Mouse (Mus musculus): ENCODE measurements around the gene Igfbp4.

Gene Igfbp4

DNA sequence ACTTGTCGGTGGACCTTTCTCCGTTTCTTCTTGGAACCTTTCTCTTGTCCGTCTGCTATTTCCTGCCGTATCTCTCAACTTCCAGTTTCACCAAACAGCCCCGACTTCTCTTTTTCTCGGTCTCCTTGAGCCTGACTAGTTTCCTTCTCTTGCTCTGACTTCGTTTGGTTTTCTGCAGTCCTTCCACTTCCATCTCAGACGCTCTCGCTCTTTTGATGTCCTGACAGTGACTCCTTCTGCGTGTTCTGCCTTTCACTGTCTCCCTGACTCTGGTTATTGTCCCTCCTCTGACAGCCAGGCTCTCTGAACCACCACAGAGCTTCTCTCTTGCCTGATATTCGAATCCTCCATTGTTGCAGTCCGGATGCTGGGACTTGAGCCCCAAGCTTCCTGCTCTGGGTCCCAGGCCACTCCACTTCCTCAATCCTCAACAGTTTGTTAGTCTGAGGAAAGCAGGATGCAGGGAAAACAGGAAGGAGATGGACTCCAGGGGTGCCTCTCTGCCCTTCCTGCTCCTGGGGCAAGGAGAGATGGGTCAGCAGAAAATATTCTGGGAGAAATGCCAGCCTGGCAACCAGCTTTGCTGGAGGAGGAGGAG, 1.9 kb downstream of the Igfbp4 start:
- DNase-seq = peak; percentile 84

DNA sequence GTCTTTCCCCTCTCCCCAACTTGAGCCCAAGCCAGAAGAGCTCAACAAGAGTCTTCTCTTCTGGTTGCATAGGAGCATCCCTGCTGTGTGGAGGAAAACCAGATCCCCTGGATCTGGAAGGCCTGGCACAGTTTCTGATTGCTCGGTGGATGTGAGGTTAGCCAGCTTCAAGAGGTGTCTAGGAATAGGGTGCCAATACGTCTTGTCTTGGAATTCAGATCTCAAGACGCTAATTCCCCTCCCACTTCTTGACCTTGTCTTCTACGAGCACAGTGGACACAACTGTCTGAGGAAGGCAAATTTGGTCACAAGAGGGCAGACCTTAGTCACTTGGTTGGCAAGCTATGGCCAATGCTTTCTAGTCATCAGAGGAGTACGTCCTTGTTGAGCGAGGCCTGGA, 2.6 kb downstream of the Igfbp4 start:
- no peak for DNase-seq

DNA sequence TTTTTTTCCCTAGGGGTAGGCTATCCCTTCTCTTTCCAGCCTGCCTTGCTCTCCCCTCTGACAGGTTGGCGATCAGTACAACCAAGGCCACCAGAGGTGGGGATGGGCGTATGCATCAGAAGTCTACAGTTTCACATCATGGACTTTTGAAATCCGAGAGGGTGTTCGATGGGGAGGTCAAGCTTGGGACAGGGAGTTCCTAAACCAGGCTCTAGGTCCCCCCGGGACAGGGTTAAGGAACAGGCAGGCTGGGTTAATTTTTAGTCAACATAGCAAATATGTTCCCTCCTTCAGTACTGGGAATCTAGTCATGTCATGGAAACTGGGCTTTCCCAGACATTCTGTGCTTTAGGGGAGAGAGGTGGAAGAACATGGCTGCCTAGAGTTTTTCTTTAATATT, 3.3 kb downstream of the Igfbp4 start:
- DNase-seq = peak; percentile 85

DNA sequence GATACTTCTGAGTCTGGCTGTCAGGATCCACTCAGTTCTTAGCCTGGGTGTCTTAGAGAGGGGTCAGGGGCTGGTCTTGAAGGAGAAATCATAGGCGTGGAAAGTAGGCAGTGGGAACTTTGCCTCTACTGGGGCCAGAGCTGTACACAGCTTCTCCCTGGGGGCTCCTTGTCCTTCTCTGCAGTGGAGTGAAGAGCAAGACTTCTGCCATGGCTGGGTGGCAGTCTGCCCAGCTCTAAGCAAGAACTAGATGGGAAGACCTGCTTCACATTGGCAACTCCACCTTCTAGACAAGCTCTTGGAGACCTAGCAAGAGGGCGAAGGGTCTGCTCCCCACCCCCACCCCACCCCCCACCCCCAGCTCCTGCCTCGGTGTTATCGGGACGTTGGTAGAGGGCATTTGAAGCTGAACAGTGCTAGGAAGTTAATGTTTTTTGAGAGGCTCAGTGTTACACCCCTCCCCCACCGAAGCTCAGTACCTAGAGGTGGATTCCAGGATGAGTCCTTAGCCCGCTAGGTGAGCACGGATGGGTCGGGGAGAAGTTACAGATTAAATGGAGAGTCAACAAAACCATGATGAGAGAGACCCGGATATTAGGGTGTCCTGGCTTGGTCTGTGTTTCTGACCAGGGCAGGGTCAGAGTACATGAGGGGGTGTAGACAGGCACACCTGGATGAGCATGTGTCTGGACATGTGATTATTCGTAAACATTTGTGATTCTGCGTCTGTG, 4.3 kb downstream of the Igfbp4 start:
- peak; percentile 91 for DNase-seq

DNA sequence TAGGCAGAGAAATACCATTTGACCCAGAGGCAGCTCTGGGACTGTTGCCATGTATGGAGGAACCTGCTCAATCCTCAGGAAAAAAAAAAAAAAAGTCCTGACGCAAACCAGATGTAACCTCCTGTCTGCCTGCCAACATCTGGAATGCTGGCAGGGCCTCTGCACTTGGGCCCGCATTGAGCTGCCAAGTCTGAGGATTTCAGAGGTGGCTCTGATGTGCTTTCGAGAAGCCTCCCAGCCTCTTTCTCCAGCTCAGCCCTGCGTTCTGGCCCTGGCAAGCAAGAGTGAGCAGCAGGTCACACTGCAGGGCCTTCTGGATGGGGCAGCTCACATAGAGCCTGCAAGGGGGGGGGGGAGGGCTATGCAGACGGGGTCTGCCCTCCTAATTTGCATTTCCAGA, 6.1 kb downstream of the Igfbp4 start:
- peak; percentile 72 for DNase-seq

DNA sequence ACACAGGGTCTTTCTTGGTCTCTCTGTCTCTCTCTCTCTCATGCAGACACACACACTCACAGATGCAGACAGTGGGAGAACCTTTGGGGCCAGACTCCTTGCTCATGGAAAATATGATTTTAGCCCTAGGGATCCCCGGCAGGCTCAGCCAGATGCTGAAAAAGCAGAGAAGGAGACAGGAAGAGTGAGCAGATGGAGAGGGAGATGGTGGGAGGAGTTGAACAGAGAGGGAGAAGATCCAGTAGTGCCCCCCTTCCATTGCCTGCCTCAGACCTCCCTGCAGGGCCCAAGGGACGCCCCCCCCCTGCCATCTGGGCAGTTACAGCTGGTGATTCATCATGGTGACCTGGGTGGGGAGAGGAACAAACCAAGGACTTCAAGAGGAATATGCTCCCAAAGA, 6.6 kb downstream of the Igfbp4 start:
- DNase-seq = no peak

DNA sequence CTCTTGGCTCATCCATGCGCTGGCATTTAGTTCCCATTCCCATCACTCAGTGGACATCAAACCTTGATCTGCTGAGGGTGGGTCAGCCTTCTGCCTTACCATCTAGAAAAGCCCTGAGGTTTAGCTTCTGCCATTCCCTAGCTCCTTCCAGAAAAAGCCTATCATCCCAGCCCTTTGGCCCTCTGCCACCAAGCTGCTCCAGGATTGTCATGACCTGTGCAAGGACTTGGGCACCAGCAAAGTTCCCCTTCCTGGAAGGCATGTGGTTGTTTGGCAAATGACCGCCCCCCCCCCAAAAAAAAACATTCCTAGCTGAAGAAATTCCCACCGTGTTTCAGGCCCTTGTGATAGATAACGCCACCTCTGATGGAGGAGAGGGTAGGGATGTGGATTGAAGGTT, 14.1 kb downstream of the Igfbp4 start:
- DNase-seq = no peak

DNA sequence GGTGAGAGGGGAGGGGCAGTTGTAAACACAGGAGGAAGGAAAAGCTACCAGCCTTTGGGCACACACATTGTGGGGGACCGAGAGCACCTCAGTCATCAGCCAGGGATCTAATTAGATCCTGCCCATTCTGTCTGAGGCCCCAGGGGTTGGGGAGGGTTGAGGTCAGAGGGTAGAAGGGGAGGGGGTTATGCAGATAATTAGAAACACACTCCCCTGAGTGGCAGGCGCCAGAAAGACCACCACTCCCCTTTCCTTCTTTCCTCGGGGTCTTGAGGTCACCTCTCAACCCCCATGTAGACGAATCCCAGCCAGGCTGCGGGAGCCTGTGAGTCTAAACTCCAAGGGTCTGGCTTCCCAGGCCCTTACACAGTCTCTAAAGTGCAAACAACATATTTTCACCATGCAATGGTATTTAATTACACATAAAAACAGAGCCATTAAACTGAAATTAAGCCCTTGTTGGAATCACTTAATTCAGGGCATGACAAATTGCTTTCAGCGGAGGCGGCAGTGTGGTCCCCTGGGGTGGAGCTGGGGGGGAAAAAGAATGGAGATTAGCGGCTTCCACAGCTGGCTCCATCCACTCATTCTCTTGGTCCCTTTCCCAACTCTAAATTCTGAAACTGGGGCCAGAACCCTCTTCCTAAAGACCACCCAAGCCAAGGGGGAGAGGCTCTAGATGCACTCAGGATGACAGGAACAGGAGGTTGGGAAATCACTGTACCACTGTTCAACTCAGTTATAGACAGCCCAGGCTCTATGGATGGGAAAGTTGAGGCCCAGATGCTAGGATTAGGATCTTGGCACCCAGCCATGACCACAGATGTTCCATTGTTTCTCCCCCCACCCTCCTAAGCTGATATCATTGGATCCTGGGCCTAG, 14.8 kb downstream of the Igfbp4 start:
- DNase-seq = no peak

DNA sequence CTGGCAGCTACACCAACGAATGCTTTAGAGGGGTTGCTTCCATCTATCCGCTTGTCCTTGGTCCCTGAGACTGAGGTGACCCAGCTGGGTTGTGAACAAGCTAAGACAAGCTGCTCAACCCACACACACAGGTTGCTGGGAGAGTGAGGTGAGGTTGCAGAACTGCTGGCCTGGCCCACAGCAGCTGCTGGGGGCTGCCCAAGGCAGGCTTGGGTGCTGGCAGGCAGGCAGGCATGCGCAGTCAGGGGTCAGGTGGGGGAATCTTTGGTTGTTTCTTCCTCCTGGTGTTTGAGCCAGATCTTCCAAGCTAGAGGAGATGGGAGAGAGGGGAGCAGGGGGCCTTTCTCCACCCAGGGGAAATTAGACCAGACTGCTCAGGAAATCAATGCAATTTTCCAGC, 19.4 kb downstream of the Igfbp4 start:
- DNase-seq = no peak

DNA sequence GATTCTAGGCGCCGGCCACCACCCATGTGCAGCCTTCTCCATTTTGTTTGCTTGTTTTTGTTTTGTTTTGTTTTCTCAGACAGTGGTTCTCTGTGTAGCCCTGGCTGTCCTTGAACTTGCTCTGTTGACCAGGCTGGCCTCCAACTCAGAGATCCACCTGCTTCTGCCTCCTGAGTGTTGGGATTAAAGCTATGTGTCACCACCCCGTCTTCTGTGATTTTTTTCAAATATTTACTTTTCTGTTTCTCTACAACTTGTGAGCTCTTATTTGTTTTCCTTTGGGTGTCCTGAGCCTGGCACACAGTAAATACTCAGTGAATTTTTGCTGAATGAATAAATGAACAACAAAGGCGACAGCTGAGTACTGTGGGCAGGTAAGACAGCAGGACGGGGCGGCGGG, 21.6 kb downstream of the Igfbp4 start:
- DNase-seq = no peak

DNA sequence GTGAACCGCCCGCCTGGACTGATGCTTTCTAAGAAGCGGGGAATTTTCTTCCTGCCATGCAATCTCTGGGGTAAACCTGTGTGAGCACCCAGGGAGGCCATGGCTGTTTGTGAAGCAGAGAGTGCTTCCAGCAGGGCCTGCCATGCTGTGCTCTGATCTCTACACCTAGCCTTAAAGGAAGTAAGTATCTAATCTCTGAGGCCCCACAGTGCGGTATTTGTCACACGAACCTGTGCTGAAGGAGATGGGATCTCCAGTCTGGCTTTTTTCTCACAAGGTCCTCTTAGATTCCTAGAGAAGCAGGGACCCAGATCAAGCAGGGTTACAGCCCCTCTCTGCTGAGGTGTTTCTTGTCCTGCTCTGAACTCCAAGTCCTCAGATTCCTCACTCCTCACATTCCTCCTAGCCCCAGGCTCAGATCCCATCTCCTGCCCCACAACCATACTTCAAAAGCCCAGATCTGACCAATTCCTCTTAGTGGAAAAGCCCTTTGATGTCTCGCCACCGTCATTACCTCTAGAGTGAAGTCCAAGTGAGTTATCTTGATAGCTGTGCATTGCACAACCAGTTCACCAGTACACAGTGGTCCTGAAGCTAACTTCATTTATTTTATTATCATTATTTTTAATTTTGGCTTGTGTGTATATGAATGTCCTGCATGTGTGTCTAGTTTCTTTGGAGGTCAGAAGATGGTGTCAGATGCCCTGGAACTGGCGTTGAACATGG, 22.5 kb downstream of the Igfbp4 start:
- no peak for DNase-seq

DNA sequence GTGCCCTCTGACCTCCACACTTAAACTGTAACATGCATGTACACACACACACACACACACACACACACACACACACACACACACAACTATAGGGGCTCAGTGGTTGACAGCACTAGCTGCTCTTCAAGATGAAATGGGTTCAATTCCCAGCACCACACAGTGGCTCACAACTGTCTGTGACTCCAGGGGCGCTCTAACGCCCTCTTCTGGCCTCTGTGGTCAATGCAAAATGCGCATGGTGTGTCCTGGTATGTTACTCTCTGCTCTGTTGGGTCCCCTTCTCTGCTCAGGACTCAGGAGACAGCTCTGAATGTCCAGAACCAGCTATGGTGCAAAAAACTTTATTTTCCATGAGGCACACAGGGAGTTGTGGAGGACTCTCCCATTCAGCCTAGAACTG, 24.3 kb downstream of the Igfbp4 start:
- no peak for DNase-seq

DNA sequence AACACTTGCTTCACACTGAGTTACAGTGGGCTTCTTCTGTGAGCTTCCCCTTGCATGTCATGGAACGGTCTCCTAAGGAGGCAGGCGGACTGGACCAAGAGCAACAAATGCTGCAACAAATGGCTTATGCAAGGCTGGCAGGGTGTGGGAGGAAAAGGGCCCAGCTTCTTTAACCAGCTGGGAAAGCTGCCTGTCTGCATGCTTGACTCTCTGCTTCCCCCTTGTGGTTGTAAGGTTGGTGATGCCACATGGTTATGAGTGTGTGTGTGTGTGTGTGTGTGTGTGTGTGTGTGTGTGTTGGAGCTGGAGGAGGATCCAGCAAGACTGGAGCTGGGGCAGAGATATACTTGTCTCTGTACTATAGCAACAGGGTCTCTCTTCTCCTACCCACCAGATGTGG, 24.9 kb downstream of the Igfbp4 start:
- DNase-seq = peak; percentile 79

DNA sequence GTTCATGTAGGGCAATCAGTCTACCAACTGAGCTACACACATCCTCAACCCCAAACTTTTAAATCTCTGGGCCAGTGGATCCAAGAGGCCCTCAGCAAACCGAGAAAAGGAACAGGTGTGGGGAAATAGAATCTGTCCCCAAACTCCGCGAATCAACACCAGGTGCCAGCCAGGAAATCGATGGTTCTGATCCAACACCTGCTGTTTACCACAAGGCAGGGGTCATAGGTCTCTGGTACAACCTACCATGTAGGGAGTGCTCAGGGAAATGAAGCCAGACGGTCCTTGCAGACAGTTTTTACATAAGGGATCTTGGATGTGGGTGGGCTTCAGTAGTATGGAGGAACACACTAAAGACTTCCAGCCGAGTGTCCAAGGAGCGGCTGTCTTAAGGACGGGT, 26.5 kb downstream of the Igfbp4 start:
- DNase-seq = no peak

DNA sequence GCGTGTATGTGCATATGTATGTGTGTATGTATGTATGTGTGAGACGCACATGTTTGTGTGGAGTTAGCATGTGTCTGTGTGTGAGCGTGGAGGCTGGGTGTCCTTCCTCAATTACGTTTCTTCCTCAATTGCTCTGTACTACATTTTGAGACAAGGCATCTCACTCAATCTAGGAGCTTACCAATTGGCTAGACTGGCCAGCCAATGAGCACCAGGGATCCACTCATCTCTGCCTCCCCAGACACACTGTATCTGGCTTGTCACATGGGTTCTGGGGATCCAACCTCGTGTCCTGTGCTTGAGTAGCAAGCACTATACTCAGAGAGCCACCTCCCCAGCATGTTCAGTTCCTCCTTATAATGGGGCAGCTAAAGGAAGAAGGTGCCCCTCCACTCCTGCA, 27.4 kb downstream of the Igfbp4 start:
- DNase-seq = no peak

DNA sequence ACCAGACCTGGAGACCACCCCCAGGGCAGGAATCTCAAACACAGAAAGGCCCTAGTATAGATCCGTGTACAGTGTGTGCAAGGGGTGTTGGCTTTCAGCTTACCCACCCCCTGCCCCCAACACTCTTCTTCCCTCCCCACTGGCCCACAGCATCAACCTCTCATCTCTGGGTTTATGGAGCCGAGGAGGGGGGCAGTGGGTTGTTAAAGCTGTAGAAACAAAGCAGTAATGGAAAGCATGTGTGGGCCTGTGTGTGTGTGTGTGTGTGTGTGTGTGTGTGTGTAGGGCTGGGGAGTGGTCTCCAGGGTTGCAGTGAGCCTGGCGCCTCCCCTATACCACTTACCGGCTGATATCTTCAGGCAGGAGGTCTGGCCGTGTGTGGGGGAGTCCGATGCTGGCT, 30.8 kb downstream of the Igfbp4 start:
- DNase-seq = no peak

DNA sequence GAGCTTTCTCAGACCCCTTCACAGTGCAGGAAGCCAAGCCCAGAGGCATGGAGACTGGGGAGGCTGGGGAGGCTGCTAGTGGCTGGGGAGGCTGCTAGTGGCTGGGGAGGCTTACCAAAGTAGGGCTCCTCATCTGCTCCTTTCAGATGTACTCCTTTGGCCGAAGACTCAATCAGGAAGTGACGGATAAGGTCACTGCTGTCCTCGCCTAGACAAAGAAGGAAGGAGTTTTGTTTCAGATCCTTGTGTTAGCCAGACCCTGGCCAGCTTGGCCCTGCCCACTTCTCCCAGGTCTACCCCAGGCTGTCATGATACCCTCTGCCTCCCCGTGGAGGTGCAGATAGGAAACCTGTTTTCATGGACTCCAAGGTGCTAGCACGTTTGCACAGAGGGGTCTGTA, 32.7 kb downstream of the Igfbp4 start:
- no peak for DNase-seq

DNA sequence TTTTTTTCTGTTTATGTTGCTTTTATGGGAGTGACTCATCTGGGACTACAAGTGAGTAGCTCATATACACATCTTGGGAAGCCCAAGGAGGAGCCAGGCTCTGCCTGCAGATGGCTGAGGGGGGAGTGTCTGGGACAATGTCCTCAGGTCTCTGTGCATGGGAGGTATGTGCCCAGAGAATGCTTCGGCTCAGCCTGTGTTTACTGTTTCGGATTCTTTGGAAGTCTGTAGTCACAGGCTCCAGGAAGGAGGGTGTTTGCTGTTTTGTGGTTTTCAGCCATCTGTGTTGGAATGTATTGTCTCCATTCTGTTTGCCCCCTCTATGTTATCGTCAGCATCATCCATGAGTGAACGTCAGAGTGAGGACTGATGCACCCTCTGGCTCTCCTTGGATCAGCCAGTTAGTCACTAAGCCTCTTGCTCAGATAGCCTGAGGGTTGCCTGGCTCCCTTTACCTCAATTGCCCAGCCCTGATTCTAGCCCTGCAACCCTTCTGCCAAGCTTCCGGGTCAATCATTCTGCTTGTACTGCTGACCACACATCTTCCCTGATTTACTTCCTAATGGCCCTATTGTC, 35.8 kb downstream of the Igfbp4 start:
- no peak for DNase-seq

DNA sequence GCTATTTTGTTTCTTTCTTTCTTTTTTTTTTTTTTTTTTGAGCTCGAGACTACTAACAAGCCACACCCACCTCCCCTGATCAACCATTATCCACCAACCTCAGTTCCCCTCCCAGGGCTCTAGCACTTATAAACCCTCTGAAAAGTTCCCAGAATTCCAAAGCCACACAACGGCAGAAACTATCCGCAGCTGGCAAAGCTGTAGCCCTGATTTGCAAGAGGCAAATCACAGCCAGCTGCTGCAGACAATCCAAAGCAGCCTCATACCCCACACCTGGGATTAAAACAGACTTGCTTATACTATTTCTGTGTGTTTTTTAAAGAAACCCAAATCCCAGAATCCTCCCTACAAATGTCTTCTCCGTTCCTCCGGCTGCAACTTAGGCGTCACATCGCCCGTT, 36.8 kb downstream of the Igfbp4 start:
- no peak for DNase-seq

DNA sequence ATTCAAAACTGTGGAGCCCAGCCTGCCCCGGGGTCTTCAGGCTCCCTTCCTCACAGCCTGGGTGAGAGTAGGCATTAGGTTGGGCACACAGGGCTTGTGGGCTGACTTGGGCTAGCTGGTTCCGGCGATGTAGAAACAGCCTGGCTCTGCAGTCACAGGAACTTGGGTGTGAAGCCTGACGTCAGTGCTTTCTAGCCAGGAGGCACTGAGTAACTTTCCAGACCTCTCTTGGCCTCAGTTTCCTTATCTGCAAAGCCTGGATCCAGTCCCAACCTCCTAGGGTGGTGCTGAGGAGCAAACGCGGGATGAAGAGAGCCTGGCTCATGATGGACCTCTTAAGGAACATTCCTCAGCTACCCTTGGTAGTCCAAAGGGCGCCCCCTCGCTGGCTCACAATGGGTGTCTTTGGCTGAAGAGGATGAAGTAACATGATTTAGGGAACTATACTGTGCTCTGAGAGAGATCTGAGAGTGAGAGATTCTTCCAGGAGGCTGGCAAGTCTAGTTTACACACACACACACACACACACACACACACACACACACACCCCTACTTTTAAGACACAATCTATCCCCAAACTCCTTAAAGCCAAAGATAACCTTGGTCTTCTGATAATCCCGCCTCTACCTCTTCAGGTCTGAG, 40.0 kb downstream of the Igfbp4 start:
- DNase-seq = no peak

DNA sequence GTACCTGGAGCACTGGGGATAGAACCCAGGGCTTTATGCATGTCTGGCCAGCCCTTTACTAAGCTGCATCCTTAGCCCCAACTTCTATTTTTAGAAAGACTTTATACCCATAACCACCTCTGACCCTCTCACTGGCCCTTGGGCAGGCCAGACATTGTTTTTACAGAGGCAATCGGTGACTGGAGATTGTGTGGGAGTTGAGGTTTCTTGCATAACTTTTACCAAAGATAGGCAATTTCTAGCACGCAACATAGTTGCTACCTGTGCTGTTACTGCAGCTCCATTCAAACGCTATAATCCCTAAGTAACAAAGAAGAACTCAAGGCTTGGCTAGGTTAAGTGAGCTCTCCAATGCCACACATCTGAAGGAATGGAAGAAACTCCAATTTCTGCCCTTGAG, 40.5 kb downstream of the Igfbp4 start:
- DNase-seq = no peak

DNA sequence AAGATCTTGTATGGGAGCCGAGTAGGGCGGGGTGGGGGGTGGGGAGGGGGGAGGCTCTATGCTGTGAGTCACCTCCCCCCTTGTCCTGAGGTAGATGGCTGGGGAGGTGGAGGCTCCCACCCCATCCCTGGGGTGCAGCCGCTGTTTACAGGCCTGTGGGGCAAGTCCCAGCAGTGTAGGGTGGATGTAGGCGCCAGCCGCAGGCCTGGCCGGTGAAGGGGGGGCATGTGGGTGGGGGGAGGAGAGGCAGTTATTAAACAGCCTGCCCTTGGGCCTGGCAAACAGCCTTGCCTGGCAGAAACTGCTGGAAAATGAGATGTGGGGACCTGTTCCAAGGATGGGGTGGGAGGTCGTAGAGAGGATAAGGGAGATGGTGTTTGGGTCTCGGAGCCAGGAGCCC, 41.1 kb downstream of the Igfbp4 start:
- no peak for DNase-seq

DNA sequence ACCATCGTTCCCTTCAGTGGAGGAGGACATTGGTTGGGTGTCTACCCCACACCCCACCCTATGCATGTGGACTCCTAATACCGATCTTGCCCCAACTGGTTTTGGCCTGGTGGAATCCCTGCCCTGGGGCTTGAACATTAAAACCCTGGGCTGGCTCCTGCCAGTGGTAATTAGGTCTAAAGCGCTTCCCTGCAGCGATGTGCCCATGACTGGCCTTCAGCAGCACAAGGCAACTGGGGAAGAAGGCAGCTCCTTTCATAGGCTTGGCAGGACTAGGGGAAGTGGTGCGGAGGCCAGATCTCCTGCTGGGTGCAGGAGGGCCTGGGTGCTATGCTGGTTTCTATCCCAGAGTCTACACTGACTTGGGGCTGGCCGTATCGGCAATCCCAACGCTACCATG, 42.5 kb downstream of the Igfbp4 start:
- DNase-seq = no peak
